Mouse (Mus musculus) stomach, embryonic 15.5 days (tissue): ENCODE data around the gene Ptprn2. TPM values are rescaled to one million over a fixed set of nuclear protein-coding genes. Genes with fewer than 3 reads are reported as not detected.

Experiments used
- ATAC-seq: fragments of 200-750 bp; cut with Nextera tagmentation; 2 replicates; pipeline ENCODE4 v1.8.0; 2017; ENCODE audit warnings: low read depth, moderate number of reproducible peaks, moderate TSS enrichment; ENCODE audit not compliant: insufficient read depth, low FRiP score
- H3K27ac ChIP-seq: fragments of 300-500 bp; sonication (generic); 2 replicates; pipeline ENCODE4 v1.5.1; 2015; ENCODE audit warnings: mild to moderate bottlenecking, inconsistent platforms
- H3K27me3 ChIP-seq: fragments of 300-500 bp; sonication (generic); replicated peaks from 2 replicates; pipeline ENCODE4 v1.6.1; 2015; ENCODE audit warnings: inconsistent platforms
- H3K36me3 ChIP-seq: fragments of 300-500 bp; sonication (generic); 2 replicates; pipeline ENCODE4 v1.6.1; 2015; ENCODE audit warnings: inconsistent platforms
- H3K4me1 ChIP-seq: fragments of 300-500 bp; sonication (generic); 2 replicates; pipeline ENCODE4 v1.6.1; 2015; ENCODE audit warnings: inconsistent platforms
- H3K4me2 ChIP-seq: fragments of 300-500 bp; sonication (generic); 2 replicates; pipeline ENCODE4 v1.6.1; 2015; ENCODE audit warnings: mild to moderate bottlenecking, inconsistent platforms
- H3K4me3 ChIP-seq: fragments of 300-500 bp; sonication (generic); replicated peaks from 2 replicates; pipeline ENCODE4 v1.5.1; 2015; ENCODE audit warnings: inconsistent platforms
- H3K9ac ChIP-seq: fragments of 300-500 bp; sonication (generic); 2 replicates; pipeline ENCODE4 v1.6.1; 2015; ENCODE audit warnings: inconsistent platforms
- H3K9me3 ChIP-seq: fragments of 300-500 bp; sonication (generic); 2 replicates; pipeline ENCODE4 v1.6.1; 2016; ENCODE audit warnings: inconsistent platforms
- WGBS: fragments of 180-500 bp; shearing (Covaris S2); methylation state at CpG from one replicate; pipeline ENCODE4 v1.1.7; 2015; 5-methylcytosine and 5-hydroxymethylcytosine counted together
- polyA plus RNA-seq: library from polyadenylated mRNA; unstranded; fragments of >200 nt; fragmentation: Nextera tagmentation; extraction: Ambion mirVana; gene quantifications from 2 replicates; pipeline ENCODE4 v1.2.1, GENCODE M21; 2015

The Ptprn2 gene
- polyA plus RNA-seq, 1 experiment from 2014 or later = 3.7 TPM

DNA sequence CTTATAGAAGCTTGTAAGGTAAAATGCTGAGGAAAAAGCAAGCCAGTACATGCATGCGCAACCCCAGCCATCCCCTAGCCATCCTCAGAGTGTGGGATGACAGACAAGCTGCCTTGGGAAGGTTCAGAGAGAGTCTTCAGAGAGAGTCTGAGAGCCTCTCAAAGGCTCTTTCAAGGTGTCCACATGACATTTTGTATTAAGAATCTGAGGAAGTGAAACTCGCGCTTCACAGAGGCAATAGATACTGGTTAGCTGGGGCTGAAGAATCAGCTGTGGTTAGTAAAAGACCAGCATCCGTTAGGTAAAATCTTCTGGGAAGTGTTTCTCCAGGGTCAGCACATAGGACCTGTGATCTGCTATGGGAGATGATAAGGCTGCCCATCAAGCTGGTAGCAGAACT is 110.2 kb downstream of the Ptprn2 start:
- no peak overlapping the region for H3K4me3 ChIP-seq
- no peak overlapping the region for H3K27ac ChIP-seq
- no peak for ATAC-seq
- H3K36me3 ChIP-seq = no peaks in the 10 kb centered on the region
- no peaks in the 10 kb centered on the region for H3K27me3 ChIP-seq
- H3K4me2 ChIP-seq = no peak overlapping the region
- WGBS = 92% methylated on average over 4 of the region's 4 CpGs
- H3K9me3 ChIP-seq = no peaks in the 10 kb centered on the region
- H3K4me1 ChIP-seq = no peaks in the 10 kb centered on the region
- H3K9ac ChIP-seq = no peak overlapping the region

DNA sequence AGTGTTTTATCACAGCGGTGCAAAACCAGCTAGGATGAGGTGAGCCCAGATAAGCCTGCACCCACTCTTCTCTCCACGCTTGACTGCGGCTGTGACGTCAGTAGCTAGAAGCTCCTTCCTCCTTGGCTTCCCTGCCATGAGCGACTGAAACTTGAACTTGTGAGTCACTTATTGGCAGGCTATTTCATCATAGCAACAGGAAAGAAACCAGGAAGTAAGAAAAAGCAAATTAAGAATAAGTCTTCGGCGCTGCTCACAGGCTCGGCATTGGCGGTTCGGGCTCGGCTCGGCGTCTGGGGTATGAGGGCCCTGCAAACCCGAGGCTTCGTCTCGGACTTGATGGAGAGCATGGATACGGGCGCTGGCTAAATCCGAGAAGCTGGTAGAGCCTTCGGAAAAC is 111.5 kb downstream of the Ptprn2 start:
- no peak for ATAC-seq
- no peaks in the 10 kb centered on the region for H3K27me3 ChIP-seq
- no peak overlapping the region for H3K4me2 ChIP-seq
- H3K9me3 ChIP-seq = no peaks in the 10 kb centered on the region
- H3K4me1 ChIP-seq = no peaks in the 10 kb centered on the region
- H3K9ac ChIP-seq = no peak overlapping the region
- no peak overlapping the region for H3K27ac ChIP-seq
- 89% methylated on average over 20 of the region's 20 CpGs for WGBS
- H3K4me3 ChIP-seq = no peak overlapping the region
- no peaks in the 10 kb centered on the region for H3K36me3 ChIP-seq

DNA sequence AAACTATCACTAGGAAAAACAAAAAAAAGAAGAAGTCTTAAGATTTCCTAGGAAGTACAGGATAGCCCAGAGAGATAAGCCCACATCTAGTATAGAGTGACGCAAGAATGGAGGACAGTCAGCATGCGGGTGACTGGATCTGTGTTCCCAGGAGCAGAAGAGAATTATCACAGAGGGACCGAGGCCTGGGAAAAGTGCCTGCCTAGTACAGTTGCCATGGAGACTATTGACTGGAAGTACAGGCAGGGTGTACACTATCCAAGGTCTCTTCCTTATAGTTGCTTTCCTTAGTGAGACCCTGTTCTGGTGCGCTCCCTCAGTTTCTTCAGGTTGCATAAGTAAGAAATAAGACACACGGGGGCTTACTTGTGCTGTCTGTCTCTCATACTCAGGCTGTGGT is 112.2 kb downstream of the Ptprn2 start:
- no peak overlapping the region for H3K4me2 ChIP-seq
- no peak overlapping the region for H3K9ac ChIP-seq
- WGBS = 84% methylated on average over 5 of the region's 5 CpGs
- peak; percentile 68; the same call in 1 of the 2 replicates for ATAC-seq
- H3K4me1 ChIP-seq = no peaks in the 10 kb centered on the region
- H3K27me3 ChIP-seq = no peaks in the 10 kb centered on the region
- no peaks in the 10 kb centered on the region for H3K36me3 ChIP-seq
- H3K27ac ChIP-seq = no peak overlapping the region
- no peaks in the 10 kb centered on the region for H3K9me3 ChIP-seq
- no peak overlapping the region for H3K4me3 ChIP-seq

DNA sequence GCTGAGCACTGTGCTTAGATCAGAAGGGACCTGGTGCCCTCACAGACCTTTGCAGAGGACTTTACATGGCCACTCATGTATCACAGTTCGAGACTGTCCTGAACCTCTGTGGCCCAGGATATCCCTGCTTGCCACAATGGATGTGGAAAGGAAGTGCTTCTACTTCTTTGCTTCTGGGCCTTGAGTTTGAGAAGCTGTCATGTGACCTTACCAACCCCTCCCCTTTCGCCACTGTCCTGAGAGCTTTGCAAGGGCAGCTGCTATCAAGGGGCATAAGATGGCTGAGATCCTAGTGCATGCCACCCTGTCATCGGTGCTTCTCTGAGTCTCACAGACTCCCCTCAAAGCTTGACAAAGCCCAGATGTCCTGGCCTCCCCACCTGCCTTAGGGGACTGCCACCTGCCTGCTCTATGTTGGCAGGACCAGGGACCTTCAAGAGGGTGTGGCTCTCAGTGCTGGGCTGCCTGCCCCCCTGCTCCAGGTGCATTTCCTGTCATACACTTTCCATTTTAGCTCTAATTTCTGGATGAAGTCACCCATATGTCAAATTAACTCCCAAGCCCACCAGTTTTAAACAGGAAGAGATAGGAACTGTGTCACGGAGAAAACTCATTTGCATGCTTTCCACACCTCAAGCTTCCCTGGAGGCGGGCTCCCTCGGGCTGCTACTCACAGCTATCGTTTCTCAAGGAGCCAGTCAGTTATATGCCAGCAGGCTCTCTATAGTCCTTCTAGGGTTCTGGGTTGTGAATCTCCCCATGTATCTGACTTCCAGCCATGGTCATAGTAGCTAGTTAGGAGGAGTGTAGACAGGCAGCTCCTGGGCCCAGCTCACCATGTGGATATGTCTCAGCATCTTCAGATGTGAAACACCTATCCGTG is 112.8 kb downstream of the Ptprn2 start:
- H3K4me3 ChIP-seq = no peak overlapping the region
- no peaks in the 10 kb centered on the region for H3K27me3 ChIP-seq
- no peaks in the 10 kb centered on the region for H3K9me3 ChIP-seq
- H3K4me1 ChIP-seq = no peaks in the 10 kb centered on the region
- WGBS = 77% methylated on average over 8 of the region's 8 CpGs
- no peak overlapping the region for H3K4me2 ChIP-seq
- H3K36me3 ChIP-seq = no peaks in the 10 kb centered on the region
- H3K9ac ChIP-seq = no peak overlapping the region
- H3K27ac ChIP-seq = no peak overlapping the region
- no peak for ATAC-seq

DNA sequence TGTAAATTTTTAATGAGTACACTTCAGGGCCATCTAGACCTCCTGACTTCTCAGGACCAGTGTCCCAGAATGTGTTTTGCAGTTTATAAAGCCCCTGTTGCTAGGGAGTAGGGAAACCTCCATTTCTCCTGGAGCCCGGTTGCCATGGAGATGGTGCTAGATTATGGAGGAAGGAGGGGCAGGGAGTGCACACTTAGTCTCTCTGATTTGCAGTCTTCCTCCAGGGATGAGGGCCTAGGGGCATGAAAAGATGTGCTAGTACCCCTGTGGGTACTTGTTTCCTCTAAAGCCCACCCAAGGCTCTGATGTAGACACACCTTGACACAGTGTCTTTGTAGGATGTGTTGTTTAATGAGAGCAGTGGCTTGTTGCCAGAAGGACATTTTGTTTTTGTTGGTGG is 114.0 kb downstream of the Ptprn2 start:
- Histone ChIP-seq H3K36me3 (no peaks in the 10 kb centered on the region), H3K27me3 (no peaks in the 10 kb centered on the region), H3K4me3 (no peak overlapping the region), H3K9ac (no peak overlapping the region), H3K4me2 (no peak overlapping the region), H3K9me3 (no peaks in the 10 kb centered on the region), H3K27ac (no peak overlapping the region), H3K4me1 (no peaks in the 10 kb centered on the region)
- WGBS = 84% methylated on average over 1 of the region's 1 CpGs
- ATAC-seq = no peak

DNA sequence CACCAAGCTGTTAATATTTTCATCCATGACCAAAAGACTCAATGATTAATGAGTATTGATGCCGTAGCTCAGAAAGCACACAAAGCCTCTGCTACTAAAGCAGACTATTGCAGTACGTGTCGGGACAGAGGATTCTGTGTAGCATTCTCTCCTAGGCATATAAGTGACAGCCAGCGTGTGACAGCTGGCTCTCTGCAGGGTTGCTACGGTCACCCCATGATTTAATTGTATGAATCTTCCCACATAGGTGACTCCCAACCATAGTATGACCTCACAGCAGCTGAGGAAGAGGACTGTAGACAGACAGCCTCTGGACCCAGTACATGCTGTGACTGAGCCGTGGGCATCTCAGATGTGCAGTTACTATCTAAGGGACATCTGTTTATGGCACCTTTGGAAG is 114.5 kb downstream of the Ptprn2 start:
- Histone ChIP-seq H3K4me2 (no peak overlapping the region), H3K27ac (no peak overlapping the region), H3K4me1 (no peaks in the 10 kb centered on the region), H3K9ac (no peak overlapping the region), H3K9me3 (no peaks in the 10 kb centered on the region), H3K4me3 (no peak overlapping the region), H3K36me3 (no peaks in the 10 kb centered on the region), H3K27me3 (no peaks in the 10 kb centered on the region)
- ATAC-seq = no peak
- 58% methylated on average over 6 of the region's 6 CpGs for WGBS

DNA sequence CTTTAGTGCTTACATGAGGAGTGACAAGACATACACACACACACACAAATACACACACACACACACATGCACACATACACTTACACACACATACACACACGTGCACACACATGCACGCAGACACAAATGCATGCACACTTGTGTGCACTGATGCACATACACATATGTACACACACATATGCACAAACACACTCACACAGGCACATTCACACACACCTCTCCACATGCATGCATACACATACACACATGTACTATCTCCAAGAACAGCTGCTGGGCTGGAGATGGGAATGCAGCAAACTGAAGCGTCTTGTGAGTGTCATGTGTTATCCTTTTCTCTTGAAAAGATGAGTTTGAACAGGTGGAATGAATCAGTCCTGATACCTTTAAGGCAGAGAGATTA is 115.9 kb downstream of the Ptprn2 start:
- Histone ChIP-seq H3K9me3 (no peaks in the 10 kb centered on the region), H3K4me2 (no peak overlapping the region), H3K27me3 (no peaks in the 10 kb centered on the region), H3K4me1 (no peaks in the 10 kb centered on the region), H3K27ac (no peak overlapping the region), H3K4me3 (no peak overlapping the region), H3K9ac (no peak overlapping the region), H3K36me3 (no peaks in the 10 kb centered on the region)
- ATAC-seq = no peak
- WGBS = 70% methylated on average over 3 of the region's 3 CpGs

DNA sequence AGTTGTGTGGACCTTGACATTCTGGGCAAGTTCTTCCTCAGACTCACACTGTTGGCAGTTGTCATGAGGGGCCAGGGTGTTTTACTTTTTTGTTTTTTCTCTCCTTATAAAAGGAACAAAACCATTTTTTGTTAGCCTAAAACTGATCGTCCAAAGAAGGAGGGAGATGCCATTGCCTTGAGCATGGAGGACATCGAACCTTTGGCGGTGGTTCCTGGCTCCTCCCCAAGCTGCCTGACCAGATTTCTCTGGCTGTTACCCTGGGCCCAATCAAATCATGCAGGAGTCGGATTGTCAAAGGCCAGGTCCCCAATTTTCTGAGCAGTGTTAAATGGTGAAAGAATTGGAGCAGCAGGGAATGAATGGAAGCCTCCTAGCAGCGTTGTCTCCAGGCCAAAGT is 116.4 kb downstream of the Ptprn2 start:
- WGBS = 83% methylated on average over 5 of the region's 5 CpGs
- ATAC-seq = no peak

DNA sequence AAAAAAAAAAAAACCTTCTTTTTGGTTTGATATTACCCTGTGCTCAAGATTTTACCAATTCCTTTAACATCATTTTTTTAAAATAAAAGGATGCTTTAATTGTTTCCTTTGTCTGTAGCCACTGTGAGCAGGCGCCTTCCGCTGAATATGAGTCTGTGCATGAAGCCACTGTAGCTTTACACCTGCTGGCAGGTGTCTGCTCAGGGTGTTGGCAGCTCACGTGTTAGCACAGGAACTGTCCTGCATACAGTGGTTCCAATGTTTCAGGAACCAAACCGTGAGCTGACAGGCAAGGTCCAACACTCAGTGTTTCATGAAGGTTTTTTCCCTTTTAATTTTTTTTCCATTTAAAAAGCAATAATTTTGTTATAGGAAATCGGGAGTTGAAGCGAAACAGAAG is 123.1 kb downstream of the Ptprn2 start:
- Histone ChIP-seq H3K4me2 (no peak overlapping the region), H3K4me3 (no peak overlapping the region), H3K27me3 (no peaks in the 10 kb centered on the region), H3K27ac (no peak overlapping the region), H3K9me3 (no peaks in the 10 kb centered on the region), H3K9ac (no peak overlapping the region), H3K36me3 (no peaks in the 10 kb centered on the region), H3K4me1 (no peaks in the 10 kb centered on the region)
- no peak for ATAC-seq
- 80% methylated on average over 6 of the region's 6 CpGs for WGBS

More for the DNA sequence above, 116.4 kb downstream of the Ptprn2 start:
- H3K9me3 ChIP-seq = no peaks in the 10 kb centered on the region
- no peaks in the 10 kb centered on the region for H3K4me1 ChIP-seq
- H3K4me2 ChIP-seq = no peak overlapping the region
- no peak overlapping the region for H3K27ac ChIP-seq
- no peaks in the 10 kb centered on the region for H3K27me3 ChIP-seq
- H3K36me3 ChIP-seq = no peaks in the 10 kb centered on the region
- no peak overlapping the region for H3K4me3 ChIP-seq
- H3K9ac ChIP-seq = no peak overlapping the region

DNA sequence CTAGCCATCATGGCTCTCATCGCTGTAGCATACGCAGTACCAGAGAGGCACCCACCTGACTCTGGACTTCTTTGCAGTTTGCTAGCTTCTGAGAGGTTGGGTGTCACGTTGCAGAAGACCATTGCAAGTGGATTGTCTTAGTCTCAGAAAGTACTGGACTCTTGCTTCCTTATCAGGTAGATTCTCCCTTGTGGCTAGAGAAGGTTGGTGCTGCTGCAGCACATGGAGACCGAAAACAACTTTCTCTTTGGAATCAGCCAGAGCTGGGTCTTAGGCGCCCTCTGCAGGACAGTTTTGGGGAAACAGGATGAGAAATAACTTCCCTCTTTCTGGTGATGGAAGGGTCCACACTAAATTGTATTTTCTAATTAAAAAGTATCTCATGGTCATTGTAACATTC is 134.3 kb downstream of the Ptprn2 start:
- Histone ChIP-seq H3K36me3 (no peaks in the 10 kb centered on the region), H3K9me3 (no peaks in the 10 kb centered on the region), H3K4me1 (no peaks in the 10 kb centered on the region), H3K27ac (no peak overlapping the region), H3K9ac (no peak overlapping the region), H3K4me3 (no peak overlapping the region), H3K27me3 (no peaks in the 10 kb centered on the region), H3K4me2 (no peak overlapping the region)
- ATAC-seq = peak; percentile 47; the same call in 1 of the 2 replicates
- 41% methylated on average over 5 of the region's 5 CpGs for WGBS

DNA sequence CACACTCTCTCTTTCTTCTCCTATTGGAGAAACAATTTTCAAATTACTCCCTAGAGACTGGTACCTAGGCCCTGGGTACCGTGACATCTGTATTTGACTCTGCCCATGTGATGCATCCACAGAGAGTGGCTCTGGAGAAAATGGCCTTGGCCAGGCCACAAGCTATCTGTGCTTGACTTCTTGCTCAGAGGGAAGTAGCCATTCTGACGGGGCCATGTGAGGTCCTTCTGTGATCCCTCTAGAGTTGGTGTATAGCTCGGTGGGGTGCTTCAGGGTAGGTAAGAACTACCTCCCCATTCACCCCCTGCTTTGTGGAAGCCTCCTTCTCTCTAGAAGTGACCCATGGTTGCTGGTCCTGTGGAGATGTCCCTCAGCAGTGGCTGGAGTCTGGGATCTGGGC is 134.8 kb downstream of the Ptprn2 start:
- Histone ChIP-seq H3K4me3 (no peak overlapping the region), H3K27me3 (no peaks in the 10 kb centered on the region), H3K36me3 (no peaks in the 10 kb centered on the region), H3K4me1 (no peaks in the 10 kb centered on the region), H3K9ac (no peak overlapping the region), H3K4me2 (no peak overlapping the region), H3K9me3 (no peaks in the 10 kb centered on the region), H3K27ac (no peak overlapping the region)
- WGBS = 79% methylated on average over 3 of the region's 3 CpGs
- ATAC-seq = no peak

DNA sequence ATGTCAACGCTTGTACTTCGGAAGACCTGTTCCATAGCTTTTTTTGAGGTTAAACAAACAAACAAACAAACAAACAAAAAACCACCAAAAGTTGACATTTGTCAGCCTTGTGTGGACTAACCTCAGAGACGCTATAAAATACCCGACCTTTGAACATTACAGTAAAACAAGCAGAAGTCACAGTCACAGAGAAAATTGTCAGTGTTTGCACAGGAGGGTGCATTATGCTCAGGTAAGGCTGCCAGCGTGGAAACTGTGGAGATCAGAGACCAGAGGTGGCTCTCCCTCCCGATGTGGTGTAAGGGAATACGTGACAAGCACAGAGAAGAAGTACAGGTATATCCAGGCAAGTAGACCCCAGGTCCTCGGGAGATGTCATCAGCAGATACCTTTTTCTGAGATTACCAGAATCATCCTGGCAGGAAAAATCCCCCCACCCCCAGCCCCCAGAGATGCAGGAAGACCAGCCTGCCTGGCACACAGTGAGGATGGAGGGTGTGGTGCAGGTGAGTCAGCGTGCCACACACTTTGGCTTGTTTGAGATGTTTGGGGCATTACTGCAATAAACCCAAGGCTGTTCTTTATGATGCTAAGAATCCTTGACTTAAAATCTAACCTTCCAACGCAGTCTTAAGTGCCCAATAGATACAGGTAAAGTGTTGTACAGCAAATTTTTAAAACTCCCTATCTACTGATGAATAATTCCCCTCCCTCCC is 136.0 kb downstream of the Ptprn2 start:
- no peak for ATAC-seq
- Histone ChIP-seq H3K4me2 (no peak overlapping the region), H3K36me3 (no peaks in the 10 kb centered on the region), H3K27ac (no peak overlapping the region), H3K4me1 (no peaks in the 10 kb centered on the region), H3K9ac (no peak overlapping the region), H3K9me3 (no peaks in the 10 kb centered on the region), H3K4me3 (no peak overlapping the region), H3K27me3 (no peaks in the 10 kb centered on the region)
- WGBS = 71% methylated on average over 10 of the region's 10 CpGs
